Mouse (Mus musculus) neural tube, embryonic 15.5 days (tissue): ENCODE measurements around the gene Fosl1. TPM values are rescaled to one million over a fixed set of nuclear protein-coding genes. Genes with fewer than 3 reads are reported as not detected.

ENCODE experiments used
- ATAC-seq: fragments of 200-750 bp; cut with Nextera tagmentation; 2 replicates; pipeline ENCODE4 v1.8.0; 2017; ENCODE audit warnings: mild to moderate bottlenecking, moderate TSS enrichment, moderate library complexity; ENCODE audit not compliant: low FRiP score
- H3K27ac ChIP-seq: fragments of 300-500 bp; sonication (generic); replicated peaks from 2 replicates; pipeline ENCODE4 v1.5.1; 2015; ENCODE audit warnings: mild to moderate bottlenecking, inconsistent platforms
- H3K27me3 ChIP-seq: fragments of 300-500 bp; sonication (generic); replicated peaks from 2 replicates; pipeline ENCODE4 v1.6.1; 2015; ENCODE audit warnings: inconsistent platforms
- H3K36me3 ChIP-seq: fragments of 300-500 bp; sonication (generic); 2 replicates; pipeline ENCODE4 v1.6.1; 2015; ENCODE audit warnings: inconsistent platforms
- H3K4me1 ChIP-seq: fragments of 300-500 bp; sonication (generic); 2 replicates; pipeline ENCODE4 v1.6.1; 2015; ENCODE audit warnings: inconsistent platforms
- H3K4me2 ChIP-seq: fragments of 300-500 bp; sonication (generic); 2 replicates; pipeline ENCODE4 v1.6.1; 2015; ENCODE audit warnings: inconsistent platforms, mild to moderate bottlenecking, moderate library complexity
- H3K4me3 ChIP-seq: fragments of 300-500 bp; sonication (generic); replicated peaks from 2 replicates; pipeline ENCODE4 v1.5.1; 2015; ENCODE audit warnings: mild to moderate bottlenecking, inconsistent platforms
- H3K9ac ChIP-seq: fragments of 300-500 bp; sonication (generic); replicated peaks from 2 replicates; pipeline ENCODE4 v1.6.1; 2015; ENCODE audit warnings: mild to moderate bottlenecking, inconsistent platforms
- H3K9me3 ChIP-seq: fragments of 300-500 bp; sonication (generic); replicated peaks from 2 replicates; pipeline ENCODE4 v1.6.1; 2016; ENCODE audit warnings: inconsistent platforms
- WGBS: fragments of 180-500 bp; shearing (Covaris S2); methylation state at CpG from one replicate; pipeline ENCODE4 v1.1.7; 2015; ENCODE audit warnings: mixed read lengths; 5-methylcytosine and 5-hydroxymethylcytosine counted together
- polyA plus RNA-seq: library from polyadenylated mRNA; unstranded; fragments of >200 nt; fragmentation: Nextera tagmentation; extraction: Ambion mirVana; gene quantifications from 2 replicates; pipeline ENCODE4 v1.2.1, GENCODE M21; 2015

Gene Fosl1
- polyA plus RNA-seq, 1 experiment from 2014 or later = not detected

- no peaks in the 10 kb centered on the region for H3K9me3 ChIP-seq
- no peaks in the 10 kb centered on the region for H3K27me3 ChIP-seq
- H3K9ac ChIP-seq = no peak overlapping the region
- ATAC-seq = no peak
- WGBS = 84% methylated on average over 12 of the region's 12 CpGs
- no peak overlapping the region for H3K27ac ChIP-seq
- no peak overlapping the region for H3K4me3 ChIP-seq
- H3K4me1 ChIP-seq = peaks cover 24% of the 10 kb centered on the region
- H3K4me2 ChIP-seq = no peak overlapping the region
- peaks cover 59% of the 10 kb centered on the region for H3K36me3 ChIP-seq
Observed at GRCm38 (mm10) chr19:5495353-5496051, 48.2 kb downstream of the Fosl1 start.

- H3K36me3 ChIP-seq = peaks cover 59% of the 10 kb centered on the region
Observed at GRCm38 (mm10) chr19:5496052-5496370, 48.7 kb downstream of the Fosl1 start.

GRCm38 (mm10) chr19:5500330-5500875, 53.1 kb downstream of the Fosl1 start:
- no peak overlapping the region for H3K27ac ChIP-seq

More at GRCm38 (mm10) chr19:5496052-5496370, 48.7 kb downstream of the Fosl1 start:
- Histone ChIP-seq H3K27ac (no peak overlapping the region), H3K4me1 (peaks cover 24% of the 10 kb centered on the region), H3K9ac (no peak overlapping the region), H3K9me3 (no peaks in the 10 kb centered on the region), H3K4me2 (no peak overlapping the region), H3K27me3 (no peaks in the 10 kb centered on the region), H3K4me3 (no peak overlapping the region)
- WGBS = 90% methylated on average over 16 of the region's 16 CpGs
- ATAC-seq = no peak

GRCm38 (mm10) chr19:5503687-5504086, 56.3 kb downstream of the Fosl1 start, which contains the start of gene 1700020D05Rik:
Gene 1700020D05Rik, minus strand, starts transcription at chr19:5503787.
- WGBS = 58% methylated on average over 17 of the region's 17 CpGs
- peaks cover 6% of the 10 kb centered on the region for H3K4me1 ChIP-seq
- no peaks in the 10 kb centered on the region for H3K27me3 ChIP-seq
- H3K36me3 ChIP-seq = peaks cover 9% of the 10 kb centered on the region; the same call in 1 of the 2 replicates
- H3K27ac ChIP-seq = no peak within 1 kb of the TSS
- H3K4me3 ChIP-seq = no peak within 1 kb of the TSS
- no peak within 1 kb of the TSS for H3K9ac ChIP-seq
- no peak for ATAC-seq
- H3K9me3 ChIP-seq = no peaks in the 10 kb centered on the region
- H3K4me2 ChIP-seq = no peak within 1 kb of the TSS

More at GRCm38 (mm10) chr19:5500330-5500875, 53.1 kb downstream of the Fosl1 start:
- WGBS = 94% methylated on average over 2 of the region's 2 CpGs
- H3K27me3 ChIP-seq = no peaks in the 10 kb centered on the region
- no peak for ATAC-seq
- H3K4me1 ChIP-seq = no peaks in the 10 kb centered on the region
- H3K36me3 ChIP-seq = peaks cover 37% of the 10 kb centered on the region
- no peaks in the 10 kb centered on the region for H3K9me3 ChIP-seq
- no peak overlapping the region for H3K4me2 ChIP-seq
- H3K4me3 ChIP-seq = no peak overlapping the region
- H3K9ac ChIP-seq = no peak overlapping the region

Other genes with a start within 250 kb of the Fosl1 start
- gene Pacs1, start 174.4 kb upstream of the Fosl1 start, polyA plus RNA-seq = 47.6 and 51.0 TPM in 2 replicates
- 300 and 331 TPM in 2 replicates for gene Sf3b2, start 152.1 kb upstream of the Fosl1 start, polyA plus RNA-seq
- gene Gal3st3, start 149.2 kb upstream of the Fosl1 start, polyA plus RNA-seq = 37.8 and 42.0 TPM in 2 replicates
- not detected in 2 replicates for gene Catsper1, start 111.8 kb upstream of the Fosl1 start, polyA plus RNA-seq
- 8.0 and 10.0 TPM in 2 replicates for gene Cst6, start 98.0 kb upstream of the Fosl1 start, polyA plus RNA-seq
- gene Eif1ad, start 80.8 kb upstream of the Fosl1 start, polyA plus RNA-seq = 42.6 and 42.8 TPM in 2 replicates
- gene Banf1, start 80.4 kb upstream of the Fosl1 start, polyA plus RNA-seq = 312 and 353 TPM in 2 replicates
- 66.5 and 72.8 TPM in 2 replicates for gene Sart1, start 58.8 kb upstream of the Fosl1 start, polyA plus RNA-seq
- 0.59 TPM in 1 of 2 replicates, not detected in the other for gene Tsga10ip, start 45.0 kb upstream of the Fosl1 start, polyA plus RNA-seq
- 300 and 329 TPM in 2 replicates for gene Drap1, start 22.6 kb upstream of the Fosl1 start, polyA plus RNA-seq
- 84.7 and 87.3 TPM in 2 replicates for gene AI837181, start 22.4 kb upstream of the Fosl1 start, polyA plus RNA-seq
- 12.6 and 15.0 TPM in 2 replicates for gene Ccdc85b, start 10.3 kb downstream of the Fosl1 start, polyA plus RNA-seq
- gene Fibp, start 13.1 kb downstream of the Fosl1 start, polyA plus RNA-seq = 151 and 154 TPM in 2 replicates
- gene Ctsw, start 21.0 kb downstream of the Fosl1 start, polyA plus RNA-seq = 4.5 and 9.0 TPM in 2 replicates
- 54.0 and 62.6 TPM in 2 replicates for gene Efemp2, start 26.4 kb downstream of the Fosl1 start, polyA plus RNA-seq
- gene Mus81, start 40.9 kb downstream of the Fosl1 start, polyA plus RNA-seq = 48.0 and 48.4 TPM in 2 replicates
- 3,233 and 3,320 TPM in 2 replicates for gene Cfl1, start 42.9 kb downstream of the Fosl1 start, polyA plus RNA-seq
- 0.20 and 0.42 TPM in 2 replicates for gene 1700020D05Rik, start 56.2 kb downstream of the Fosl1 start, polyA plus RNA-seq
- 82.1 and 103 TPM in 2 replicates for gene Snx32, start 63.0 kb downstream of the Fosl1 start, polyA plus RNA-seq
- gene Ovol1, start 113.1 kb downstream of the Fosl1 start, polyA plus RNA-seq = 0.06 and 2.0 TPM in 2 replicates
- gene Ap5b1, start 120.5 kb downstream of the Fosl1 start, polyA plus RNA-seq = 2.7 and 4.7 TPM in 2 replicates
- gene Rnaseh2c, start 154.3 kb downstream of the Fosl1 start, polyA plus RNA-seq = 68.2 and 81.5 TPM in 2 replicates
- gene Kat5, start 162.7 kb downstream of the Fosl1 start, polyA plus RNA-seq = 64.9 and 66.2 TPM in 2 replicates
- gene Rela, start 189.9 kb downstream of the Fosl1 start, polyA plus RNA-seq = 31.6 and 39.2 TPM in 2 replicates
- gene Sipa1, start 216.2 kb downstream of the Fosl1 start, polyA plus RNA-seq = 19.1 and 21.7 TPM in 2 replicates
- gene Map3k11, start 241.2 kb downstream of the Fosl1 start, polyA plus RNA-seq = 12.7 and 18.3 TPM in 2 replicates
- 21.0 and 23.4 TPM in 2 replicates for gene Pcnx3, start 241.4 kb downstream of the Fosl1 start, polyA plus RNA-seq